Mouse (Mus musculus): ENCODE measurements around the gene Cpne4.
A peak's percentile ranks its signal among the peaks of the same experiment; 100 is the strongest.

Gene Cpne4

DNA sequence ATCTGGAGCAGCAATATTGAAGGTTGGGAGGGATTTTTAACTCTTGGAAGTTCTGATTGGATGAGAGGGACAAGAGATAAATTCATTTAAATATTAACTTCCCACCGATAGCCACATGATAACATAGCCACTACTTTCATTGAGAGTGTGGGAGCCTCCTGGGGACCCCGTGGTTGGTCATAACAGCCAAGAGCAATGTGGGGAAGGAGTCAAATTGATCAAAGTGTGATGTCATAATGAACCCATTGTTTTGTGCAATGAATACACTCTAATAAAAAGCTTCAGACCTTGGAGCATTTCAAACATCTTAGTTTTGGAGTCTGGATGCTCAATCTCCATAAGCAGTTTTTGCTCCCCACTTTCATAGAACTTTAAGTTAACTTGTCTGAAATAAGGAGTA, at the start of gene Cpne4:
TSS of gene Cpne4 (plus strand) at position 301 of the 400 bp plus-strand sequence.
- DNase-seq (ENCODE audit: low spot score in 2 of 2): no peak

DNA sequence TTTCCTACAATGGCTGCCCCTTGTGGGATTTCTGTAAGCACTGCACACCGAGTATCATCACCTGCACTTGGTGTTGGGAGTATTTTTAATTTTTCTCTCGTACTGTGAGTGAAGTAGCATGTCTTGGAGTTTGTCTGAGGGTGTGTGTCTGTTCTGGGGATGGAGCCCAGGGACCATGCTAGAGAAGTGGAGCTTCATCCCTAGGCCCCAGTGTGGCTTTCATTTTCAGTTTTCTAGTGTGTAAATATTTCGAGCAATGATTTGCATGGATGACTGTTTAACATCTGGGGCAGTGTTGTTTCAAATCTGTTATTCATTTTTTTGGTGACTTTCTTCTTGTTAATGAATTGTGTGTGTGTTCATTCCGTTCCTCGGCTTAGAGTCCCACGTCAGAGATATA, 31.9 kb upstream of the Cpne4 start:
- DNase-seq (ENCODE audit: low spot score in 2 of 2): no peak

DNA sequence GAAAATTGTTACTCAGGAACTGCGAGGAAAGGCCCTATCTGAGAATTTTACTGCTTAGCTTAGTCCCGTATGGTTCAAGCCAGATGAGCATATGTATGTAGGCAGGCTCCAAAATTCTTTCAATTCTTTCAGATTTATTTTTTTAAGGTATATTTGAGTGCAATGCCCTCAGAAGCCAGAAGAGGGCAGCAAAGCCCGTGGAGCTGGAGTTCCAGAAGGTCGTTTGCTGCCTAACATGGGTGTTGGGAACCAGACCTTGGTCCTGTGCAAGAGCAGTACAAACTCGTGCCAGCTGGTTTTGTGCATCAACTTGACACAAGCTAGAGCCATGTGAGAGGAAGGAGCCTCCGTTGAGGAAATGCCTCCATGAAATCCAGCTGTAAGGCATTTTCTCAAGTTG, 11.6 kb upstream of the Cpne4 start:
- no peak for DNase-seq (ENCODE audit: low spot score in 2 of 2)

DNA sequence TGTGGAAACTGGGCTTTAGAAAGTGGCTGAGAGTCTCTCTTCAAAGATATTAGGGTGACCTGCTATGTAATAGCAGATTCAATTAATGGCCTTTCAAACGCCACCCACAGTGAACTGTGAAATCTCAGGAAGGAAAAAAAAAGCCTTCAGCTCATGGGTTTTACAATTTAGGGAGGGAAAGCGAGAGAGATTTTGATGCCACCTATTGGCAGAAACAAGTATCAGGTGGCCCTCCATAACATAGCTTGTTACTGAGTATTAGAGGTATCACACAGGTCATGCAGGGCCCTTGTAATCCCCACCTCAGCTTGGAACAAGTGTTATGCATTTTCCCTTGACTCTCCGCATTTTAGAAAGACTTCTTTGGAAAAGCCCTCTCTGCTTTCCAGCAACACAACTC, 18.7 kb downstream of the Cpne4 start:
- no peak for DNase-seq (ENCODE audit: low spot score in 2 of 2)

DNA sequence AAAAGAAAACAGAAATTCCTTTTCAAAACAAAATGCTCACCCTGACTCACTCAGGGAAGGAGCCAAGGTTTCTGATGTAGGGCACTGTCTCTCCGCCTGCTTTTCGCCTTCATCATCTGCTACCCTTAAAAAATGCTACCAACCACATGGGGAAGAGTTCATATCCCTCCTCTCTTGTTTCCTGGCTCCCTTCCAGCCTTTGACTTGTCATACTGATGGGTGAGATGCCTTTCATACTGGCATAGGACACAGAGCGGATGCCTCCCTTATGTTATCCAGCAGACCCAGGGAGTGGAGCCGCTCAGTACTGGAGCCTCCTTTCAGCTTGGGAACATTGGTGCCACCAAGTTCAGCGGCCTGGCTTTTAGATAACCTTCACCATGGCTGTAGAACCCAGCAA, 19.4 kb downstream of the Cpne4 start:
- DNase-seq (ENCODE audit: low spot score in 2 of 2): no peak

DNA sequence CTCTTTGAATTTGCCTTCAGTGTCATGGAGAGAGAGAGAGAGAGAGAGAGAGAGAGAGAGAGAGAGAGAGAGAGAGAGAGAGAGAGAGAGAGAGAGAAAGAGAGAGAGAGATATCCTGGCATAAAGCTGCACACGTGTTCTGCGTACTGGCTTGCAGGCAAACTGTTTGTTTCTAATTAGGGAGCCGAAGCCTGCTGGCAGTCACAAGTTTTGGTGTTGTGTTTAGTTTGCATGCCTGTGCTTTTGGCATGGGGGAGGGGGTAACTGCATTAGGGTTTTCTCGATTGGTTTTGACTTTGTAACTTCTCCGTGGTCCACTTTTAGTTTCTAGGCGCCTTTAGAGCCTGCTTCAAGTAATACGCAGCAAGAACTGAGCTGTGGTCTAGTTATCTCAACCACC, 20.0 kb downstream of the Cpne4 start:
- no peak for DNase-seq (ENCODE audit: low spot score in 2 of 2)

DNA sequence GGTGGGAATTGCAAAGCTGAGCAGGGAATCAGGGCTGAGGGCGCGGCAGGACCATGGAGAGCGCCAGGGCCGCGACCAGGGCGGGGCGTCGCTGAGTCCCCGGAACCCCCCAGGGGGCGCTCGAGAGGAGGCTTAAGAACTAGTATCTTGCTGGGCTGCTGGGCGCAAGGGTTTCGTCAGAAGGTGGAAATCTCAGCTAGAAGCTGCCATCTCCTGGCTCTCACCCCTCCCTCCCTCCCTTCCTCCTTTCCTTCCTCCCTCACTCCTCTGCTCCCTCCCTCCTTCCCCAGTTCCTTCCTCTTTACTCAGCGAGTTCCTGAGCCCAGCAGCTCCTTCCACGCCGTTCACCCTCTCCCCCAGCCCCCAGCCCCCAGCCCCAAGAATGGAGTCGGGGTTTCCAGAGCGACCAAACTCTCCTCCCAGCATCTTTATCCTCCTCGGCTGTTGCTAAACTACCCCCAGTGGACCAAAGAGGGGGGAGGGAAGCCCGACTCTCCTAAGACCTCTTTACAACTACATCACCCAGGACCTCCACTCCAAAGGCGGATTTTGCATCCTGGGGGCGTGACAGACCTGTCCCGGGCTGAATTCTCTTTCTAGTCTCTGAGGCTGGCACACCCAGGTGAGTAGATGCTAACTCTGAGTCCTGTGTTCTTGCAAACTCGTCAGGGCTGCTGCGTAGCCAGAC, 22.5 kb downstream of the Cpne4 start:
- peak; percentile 53 to 62 for DNase-seq (ENCODE audit: low spot score in 2 of 2)

DNA sequence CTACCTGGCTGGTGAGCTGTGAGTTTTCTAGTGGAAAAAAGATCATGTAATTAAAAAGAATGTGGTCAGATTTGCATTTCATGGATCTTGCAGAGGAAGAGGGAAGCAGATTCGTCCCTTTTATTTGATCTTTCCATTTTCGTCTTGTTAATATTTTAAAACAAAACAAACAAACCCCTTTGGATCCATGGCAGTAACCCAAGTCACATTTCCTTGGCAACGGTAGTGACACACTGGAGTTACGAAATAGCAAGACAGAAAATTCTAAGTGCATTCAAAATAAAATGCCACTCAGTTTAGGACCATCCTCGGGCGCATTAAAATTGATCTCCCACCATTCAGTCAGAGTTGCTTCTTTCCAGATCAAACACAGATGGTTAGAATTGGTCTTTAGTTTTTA, 25.8 kb downstream of the Cpne4 start:
- no peak for DNase-seq (ENCODE audit: low spot score in 2 of 2)

DNA sequence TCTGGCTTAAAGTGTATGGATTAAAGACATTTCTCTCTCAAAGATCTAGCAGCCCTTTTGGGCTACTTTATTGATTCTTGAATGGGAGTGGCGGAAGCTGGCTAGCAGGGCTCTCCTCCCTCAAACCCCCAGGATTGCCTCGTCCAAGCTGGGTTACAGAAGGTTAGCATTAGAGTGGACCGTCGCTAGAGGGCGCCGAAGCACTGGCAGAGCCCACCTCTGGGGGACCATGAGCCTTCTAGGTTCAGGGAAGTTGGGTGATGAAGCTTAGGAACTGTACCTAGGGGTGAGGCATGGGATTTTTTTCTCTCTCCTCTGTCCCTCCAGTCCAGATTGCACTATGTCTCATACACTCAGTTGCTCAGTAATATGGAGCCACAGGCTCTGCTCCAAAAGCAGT, 27.4 kb downstream of the Cpne4 start:
- peak; percentile 20 to 39 for DNase-seq (ENCODE audit: low spot score in 2 of 2)

DNA sequence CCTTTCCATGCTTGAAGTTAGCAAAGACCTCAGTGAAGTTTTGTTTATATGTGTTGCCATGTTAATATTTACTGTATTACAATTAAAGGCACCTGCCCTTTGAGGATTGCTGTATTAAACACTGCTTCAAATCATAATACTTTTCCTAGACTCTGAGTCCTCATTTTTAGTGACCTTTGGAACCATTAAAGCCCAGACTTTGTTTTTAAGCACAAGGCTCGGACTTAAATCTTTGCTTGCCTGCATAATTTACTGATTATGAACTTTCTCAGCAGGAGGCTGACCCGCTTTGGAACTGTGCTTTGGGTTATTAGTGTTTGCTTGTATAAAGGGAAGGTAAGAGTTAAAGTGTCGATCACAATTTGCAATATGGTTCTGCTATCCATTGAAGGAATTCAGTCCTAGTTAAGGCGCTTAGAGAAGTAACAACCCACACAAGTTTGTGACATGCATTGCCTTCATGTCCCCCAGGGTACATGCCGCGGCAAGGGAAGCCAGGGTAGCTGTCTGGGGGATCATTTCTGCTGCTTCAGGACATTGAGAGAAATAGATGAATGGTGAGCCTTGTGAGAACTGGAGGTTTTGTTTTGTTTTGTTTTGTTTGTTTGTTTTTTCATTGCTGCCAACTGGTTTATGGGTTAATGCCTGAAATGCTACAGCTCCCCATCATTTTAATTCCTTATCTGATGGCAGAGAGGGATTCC, 35.0 kb downstream of the Cpne4 start:
- no peak for DNase-seq (ENCODE audit: low spot score in 2 of 2)

DNA sequence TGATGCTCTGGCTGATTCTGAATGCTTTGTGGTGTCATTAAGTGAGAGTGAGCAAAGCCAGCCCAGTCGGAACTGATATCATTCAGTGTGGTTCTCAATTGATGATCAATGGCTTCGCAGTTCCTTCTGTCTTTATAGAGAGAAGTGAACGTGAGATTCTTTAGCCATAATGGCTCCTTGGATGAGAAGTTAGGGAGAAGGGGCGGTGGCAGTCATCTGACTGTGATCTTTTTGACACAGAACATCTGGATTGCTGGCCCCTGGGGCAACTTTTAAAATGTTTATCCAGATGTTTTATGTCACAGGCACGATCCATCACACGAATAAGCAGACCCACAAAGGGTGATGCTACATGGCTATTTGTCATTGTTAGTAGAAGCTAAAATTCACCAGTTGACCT, 35.6 kb downstream of the Cpne4 start:
- DNase-seq (ENCODE audit: low spot score in 2 of 2): no peak

DNA sequence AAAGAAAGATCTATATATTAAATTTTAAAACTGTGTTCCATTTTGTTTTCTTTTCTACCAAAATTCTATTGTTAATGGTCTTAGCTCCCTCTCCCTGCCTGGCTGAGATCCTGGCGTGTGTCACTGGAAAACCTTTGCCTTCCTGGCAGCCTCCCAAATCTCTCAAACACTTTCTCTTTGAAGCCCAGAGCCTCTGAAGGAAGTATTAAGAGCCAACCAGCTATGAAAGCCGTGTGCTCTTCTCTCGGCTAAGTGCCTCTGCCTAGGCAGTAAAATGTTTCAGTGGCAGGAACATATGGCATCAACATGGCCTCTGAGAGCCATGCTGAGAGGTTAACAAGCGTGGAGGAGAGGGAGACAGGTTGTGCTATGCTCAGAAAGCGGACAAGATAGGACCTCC, 47.5 kb downstream of the Cpne4 start:
- DNase-seq (ENCODE audit: low spot score in 2 of 2): no peak

DNA sequence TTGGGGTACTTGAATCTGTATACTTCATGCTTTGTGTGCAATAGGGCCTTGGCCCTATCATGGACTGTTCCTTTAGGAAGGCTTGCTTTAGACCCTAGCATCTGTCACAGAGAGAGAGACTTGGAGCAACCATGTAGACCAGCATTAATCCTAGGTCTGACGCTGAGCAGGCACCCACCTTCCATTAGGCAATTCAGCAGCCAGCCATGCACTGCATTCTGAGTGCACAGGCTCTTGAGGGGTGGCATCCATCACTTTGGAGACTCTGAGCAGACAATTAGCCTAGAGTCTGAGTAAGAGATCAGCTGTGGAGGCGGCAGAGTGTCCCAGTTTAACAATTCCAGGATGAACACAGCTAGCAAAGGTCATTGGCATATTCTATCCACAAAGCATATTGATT, 47.9 kb downstream of the Cpne4 start:
- DNase-seq (ENCODE audit: low spot score in 2 of 2): no peak

DNA sequence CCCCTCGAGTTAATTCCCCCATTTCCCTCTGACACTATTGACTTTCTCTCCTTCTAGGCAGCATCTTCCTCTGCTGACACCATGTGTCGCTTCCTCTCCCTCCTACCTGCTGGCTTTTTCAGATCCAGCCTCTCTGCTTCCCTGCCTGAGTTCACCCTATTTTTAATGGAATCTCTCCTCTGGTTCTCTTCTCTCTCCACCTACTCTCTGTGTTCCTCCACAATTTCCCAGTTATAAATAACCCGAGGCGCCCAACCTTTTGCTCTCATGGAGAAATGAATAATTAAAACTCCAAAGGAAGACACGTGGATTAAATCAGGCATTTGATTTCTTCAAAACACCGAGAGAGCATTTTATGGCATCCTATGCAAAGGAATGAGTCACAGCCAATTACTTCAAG, 65.4 kb downstream of the Cpne4 start:
- peak in 1 of 2 experiments; percentile 30 for DNase-seq (ENCODE audit: low spot score in 2 of 2)

DNA sequence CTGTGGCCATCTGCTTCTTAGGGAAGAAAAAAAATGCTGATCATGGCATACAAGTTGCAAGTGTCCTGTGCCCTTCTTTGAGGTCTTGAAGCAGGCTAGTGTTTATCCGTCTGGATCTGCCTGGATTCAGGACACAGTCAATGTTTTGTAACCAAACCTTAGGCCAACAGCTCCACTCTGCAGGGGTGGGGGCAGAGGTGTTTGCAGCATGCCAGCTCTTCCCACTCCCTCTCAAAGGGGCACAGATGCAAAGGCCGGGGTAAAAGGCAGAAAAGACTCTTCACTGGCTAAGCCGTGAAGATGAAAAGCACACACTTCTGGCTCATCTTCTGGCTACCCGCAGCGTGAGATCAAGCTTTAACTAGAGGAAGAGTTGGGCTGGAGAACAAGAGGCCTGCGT, 69.6 kb downstream of the Cpne4 start:
- no peak for DNase-seq (ENCODE audit: low spot score in 2 of 2)

DNA sequence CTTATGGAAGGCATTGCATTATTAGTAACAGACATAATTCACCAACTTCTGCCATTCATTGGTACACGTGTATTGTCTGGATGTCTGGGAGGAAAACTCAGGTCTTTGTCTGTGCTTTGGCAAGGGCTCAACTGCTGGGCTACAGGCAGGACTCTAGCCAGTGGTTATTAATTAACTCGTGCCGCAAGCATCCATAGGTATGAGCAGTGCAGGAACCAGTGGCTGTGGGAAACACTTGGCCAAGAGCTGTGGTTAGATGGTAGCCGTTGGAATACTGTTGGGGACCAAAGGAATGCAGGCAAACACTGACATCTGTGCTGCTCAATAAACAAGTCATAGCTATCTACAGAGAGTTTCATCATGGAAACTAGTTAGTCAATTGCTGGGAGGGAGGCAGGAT, 76.5 kb downstream of the Cpne4 start:
- no peak for DNase-seq (ENCODE audit: low spot score in 2 of 2)

DNA sequence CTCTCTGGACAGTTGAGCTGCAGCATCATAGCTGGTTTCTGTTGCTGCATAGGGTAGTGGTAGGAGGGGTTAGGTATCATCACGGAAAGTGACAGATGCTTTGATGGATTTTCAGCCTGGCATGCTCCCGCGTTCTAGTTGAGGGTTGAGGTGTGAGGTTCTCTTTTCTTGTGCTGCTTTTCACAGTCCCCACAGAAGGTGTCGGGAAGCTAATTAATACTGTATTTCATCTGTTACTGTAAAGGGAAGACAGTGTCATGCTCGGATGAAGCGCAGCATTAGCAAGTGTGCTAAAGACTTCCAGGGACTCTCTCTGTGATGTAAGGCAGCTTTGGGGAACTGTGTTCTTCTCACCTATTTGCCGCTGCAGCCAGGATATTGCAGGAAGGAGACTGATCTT, 80.7 kb downstream of the Cpne4 start:
- no peak for DNase-seq (ENCODE audit: low spot score in 2 of 2)

DNA sequence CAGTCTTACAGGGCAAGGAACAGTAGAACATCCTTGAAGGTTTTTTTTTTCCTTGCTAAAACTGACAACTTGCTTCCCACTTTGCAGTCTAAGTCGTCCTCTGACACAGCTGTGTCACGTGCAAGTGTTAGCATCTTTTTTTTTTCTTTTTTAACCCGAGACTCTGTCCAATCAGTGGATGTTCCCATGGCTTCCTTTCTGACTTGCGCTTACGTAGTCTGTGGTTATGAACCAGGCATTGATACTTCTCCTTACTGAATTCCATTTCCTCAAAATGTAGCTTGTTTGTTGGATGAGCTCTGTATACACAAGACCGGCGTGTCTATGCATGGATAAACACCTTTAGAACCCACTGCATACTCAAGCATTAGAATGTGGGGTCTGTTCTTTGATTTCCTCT, 82.2 kb downstream of the Cpne4 start:
- no peak for DNase-seq (ENCODE audit: low spot score in 2 of 2)

DNA sequence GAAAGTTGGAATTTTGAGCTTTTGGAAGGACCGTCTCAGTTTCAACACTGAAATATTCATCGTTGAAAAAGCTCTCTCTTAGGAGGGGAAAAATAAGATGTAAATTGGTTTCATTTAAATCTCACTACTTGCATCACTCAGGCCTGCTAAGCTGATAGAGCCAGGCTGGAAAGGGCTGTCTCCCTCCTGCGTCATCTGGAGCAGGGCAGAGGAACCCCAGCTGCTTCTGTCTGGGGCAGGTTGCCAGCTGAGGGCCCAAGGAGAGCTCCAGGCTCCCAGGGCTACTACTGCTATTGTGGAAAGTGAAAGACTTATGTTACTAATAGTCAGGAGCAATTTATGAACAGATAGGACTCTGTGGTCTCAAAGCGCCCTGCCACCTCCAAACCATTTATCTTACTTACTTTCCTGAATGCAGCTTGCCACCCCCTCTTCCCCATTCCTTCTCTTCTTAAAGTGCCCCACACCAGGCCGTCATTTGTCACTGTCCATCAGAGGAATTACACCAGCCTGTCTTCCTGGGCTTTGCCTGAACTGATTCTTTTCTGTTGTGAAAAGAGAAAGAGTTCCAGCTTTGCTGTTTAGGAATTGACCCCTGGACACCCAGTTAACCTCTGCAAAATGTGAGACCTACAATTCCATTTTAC, 99.4 kb downstream of the Cpne4 start:
- DNase-seq (ENCODE audit: low spot score in 2 of 2): no peak

DNA sequence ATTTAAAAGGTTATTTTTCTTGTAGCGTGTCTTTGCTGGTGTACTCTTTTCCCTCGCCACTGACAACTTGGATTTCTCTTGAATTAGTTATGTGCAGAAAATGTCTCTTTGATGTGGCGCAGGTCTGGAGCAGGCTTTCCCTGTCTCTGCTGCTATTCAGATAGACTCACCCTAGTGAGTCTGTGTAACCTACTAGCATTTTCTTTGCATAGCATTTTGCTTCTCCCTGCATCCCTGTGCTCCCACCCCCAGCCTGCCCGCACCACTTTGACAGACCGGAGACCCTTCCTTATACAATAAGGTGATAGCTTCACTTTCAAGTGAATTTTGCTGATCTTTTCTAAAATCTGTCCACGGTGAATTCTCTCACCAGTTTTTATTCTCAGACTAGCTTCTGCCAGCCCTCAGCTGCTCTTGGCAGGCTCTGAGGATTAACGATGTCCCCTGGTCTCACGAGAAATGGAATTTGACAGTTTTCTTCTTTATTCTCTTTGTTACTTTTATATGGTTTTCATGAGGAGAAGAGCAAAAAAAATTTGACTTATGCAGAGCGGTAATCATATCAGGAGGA, 105.7 kb downstream of the Cpne4 start:
- no peak for DNase-seq (ENCODE audit: low spot score in 2 of 2)

DNA sequence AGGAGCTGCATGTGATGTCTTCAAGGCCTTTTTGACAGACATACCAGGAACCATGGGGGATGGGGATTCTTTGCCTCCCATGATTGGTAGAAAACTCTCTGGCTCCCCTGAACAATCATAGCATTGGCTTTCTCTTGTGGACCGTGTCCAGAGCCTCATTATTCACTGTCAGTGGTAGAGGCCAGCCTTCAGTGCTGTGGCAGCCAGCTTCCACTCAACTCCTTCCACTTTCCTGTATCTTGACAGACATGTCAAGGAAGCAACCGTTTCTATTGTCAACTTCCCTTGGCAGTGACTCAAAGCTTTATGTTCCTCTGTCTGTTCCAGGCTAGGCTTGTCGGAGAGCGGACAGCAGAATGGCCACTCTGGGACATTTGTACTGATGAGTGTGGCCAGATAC, 112.7 kb downstream of the Cpne4 start:
- DNase-seq (ENCODE audit: low spot score in 2 of 2): no peak

DNA sequence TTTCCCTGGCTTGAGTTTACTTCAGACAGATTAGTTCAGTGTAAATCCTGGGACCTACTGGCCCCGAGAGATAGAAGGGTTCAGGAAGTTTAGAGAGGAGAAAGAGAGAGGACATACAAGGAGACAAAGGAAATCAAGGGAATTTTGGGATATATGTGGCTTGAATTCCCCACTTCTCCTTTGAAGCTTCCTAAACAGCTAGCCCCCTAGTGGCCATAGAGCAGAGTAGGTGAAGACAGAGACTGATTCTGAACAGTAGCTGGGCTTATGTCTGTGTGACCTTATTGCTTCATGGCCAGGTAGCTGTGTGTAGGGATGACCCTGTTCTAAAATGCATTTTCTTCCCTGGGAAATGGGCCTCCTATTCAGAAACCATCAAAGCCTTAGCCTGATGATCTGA, 129.6 kb downstream of the Cpne4 start:
- no peak for DNase-seq (ENCODE audit: low spot score in 2 of 2)

DNA sequence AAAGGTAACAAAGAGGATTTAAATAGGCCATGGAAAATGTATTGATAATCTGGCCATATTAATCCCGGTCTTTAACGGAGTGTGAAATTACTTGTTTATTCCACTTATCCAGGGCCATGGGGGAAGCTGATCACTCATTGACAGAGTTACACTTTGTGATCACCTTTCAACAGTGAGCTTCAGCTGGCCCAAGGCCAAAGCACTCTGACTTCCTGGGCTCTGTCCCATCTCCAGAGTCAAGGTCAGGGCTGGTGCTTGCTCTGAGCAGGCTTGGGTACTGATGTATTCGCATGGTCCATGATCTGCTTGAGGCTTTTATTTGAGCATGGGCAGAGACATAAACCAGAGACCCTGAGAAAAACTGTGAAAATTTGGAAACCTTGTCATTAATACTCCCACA, 131.5 kb downstream of the Cpne4 start:
- DNase-seq (ENCODE audit: low spot score in 2 of 2): no peak
